Mouse (Mus musculus) cerebellum, adult 8-10 months (tissue): ENCODE results near the gene Dppa3.

Source experiments
- DNase-seq: peaks from one replicate; pipeline ENCODE4 v3.0.0; 2022

Gene Dppa3

GRCm38 (mm10) chr6:122669406-122670200 is 43.4 kb downstream of the Dppa3 start:
- DNase-seq: peak; percentile 98

GRCm38 (mm10) chr6:122670201-122670551 is 44.0 kb downstream of the Dppa3 start:
- peak; percentile 10 for DNase-seq

GRCm38 (mm10) chr6:122670841-122671240 is 44.6 kb downstream of the Dppa3 start:
- DNase-seq: no peak

- DNase-seq: no peak
Observed at GRCm38 (mm10) chr6:122672746-122673145, 46.5 kb downstream of the Dppa3 start.
